Mouse (Mus musculus): Measurements from ENCODE around the gene 4933415A04Rik.
A peak's percentile ranks its signal among the peaks of the same experiment; 100 is the strongest.

DNA sequence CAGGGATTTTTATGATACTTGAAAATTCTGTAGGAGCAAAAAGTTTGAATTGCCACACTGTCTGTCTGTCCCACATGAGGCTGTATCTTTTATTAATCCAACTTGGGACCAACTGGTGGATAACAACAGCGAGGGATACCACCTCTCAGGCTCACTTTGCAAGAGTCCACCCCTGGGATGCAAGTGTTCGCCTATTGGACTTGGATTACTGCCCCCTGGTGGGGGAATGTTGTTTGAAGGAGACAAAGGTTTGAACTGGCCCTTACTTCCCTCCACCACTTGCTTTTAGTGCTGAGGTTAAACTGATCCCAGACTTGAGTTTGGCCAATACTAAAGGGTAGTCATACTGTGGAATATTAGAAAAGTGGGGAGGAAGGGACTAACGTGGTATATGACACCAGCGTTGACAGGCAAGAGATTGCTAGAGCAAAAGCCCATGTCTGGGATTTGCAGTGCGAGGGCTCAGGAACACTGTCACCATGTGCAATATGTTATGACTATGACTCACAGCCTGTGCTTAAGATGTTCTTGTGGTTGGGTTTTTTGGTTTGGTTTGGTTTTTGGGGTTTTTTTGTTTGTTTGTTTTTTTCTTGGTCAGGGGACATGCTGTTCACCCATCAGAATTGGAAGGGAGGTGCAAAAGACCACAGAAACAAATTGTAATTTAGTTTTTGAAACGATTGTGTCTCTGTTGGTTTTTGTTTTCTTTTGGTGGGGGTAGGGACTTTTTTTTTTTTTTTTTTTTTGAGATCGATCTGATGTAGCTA, at the start of gene 4933415A04Rik:
- TF ChIP-seq CTCF (conservative IDR thresholded peaks at IDR 0.05; ENCODE audit: insufficient read depth, insufficient read length, low read depth, low read length): peak; percentile 64
- TF ChIP-seq POLR2A (IDR thresholded peaks at IDR 0.05; ENCODE audit: low read depth, low read length): no peak

Data from kidney, adult 2 months (tissue).